Mouse (Mus musculus): ENCODE measurements around the gene Hoxb8.

The Hoxb8 gene

GRCm38 (mm10) chr11:96301837-96302236, 20.1 kb downstream of the Hoxb8 start:
- no peak for DNase-seq

GRCm38 (mm10) chr11:96302381-96303150, 20.9 kb downstream of the Hoxb8 start:
- DNase-seq: no peak

- peak; percentile 59 to 64 for DNase-seq
Observed at GRCm38 (mm10) chr11:96303151-96304099, 21.7 kb downstream of the Hoxb8 start, which contains the start of gene Hoxb5. Gene Hoxb5 (plus strand): TSS chr11:96303336.

- no peak for DNase-seq
Observed at GRCm38 (mm10) chr11:96304381-96305195, 22.9 kb downstream of the Hoxb8 start.

- DNase-seq: no peak
Observed at GRCm38 (mm10) chr11:96305505-96306182, 23.9 kb downstream of the Hoxb8 start.

- DNase-seq: no peak
Observed at GRCm38 (mm10) chr11:96306183-96306907, 24.6 kb downstream of the Hoxb8 start.

- no peak for DNase-seq
Observed at GRCm38 (mm10) chr11:96306908-96307269, 25.2 kb downstream of the Hoxb8 start.

- no peak for DNase-seq
Observed at GRCm38 (mm10) chr11:96308763-96309162, 27.1 kb downstream of the Hoxb8 start.

GRCm38 (mm10) chr11:96309288-96309687, 27.6 kb downstream of the Hoxb8 start:
- DNase-seq: no peak

- no peak for DNase-seq
Observed at GRCm38 (mm10) chr11:96310183-96310938, 28.7 kb downstream of the Hoxb8 start.

- no peak for DNase-seq
Observed at GRCm38 (mm10) chr11:96311097-96311496, 29.4 kb downstream of the Hoxb8 start.

GRCm38 (mm10) chr11:96311520-96312417, 30.1 kb downstream of the Hoxb8 start:
- DNase-seq: peak; percentile 49 to 58

GRCm38 (mm10) chr11:96313134-96313533, 31.4 kb downstream of the Hoxb8 start:
- no peak for DNase-seq

GRCm38 (mm10) chr11:96313806-96314428, 32.2 kb downstream of the Hoxb8 start:
- no peak for DNase-seq

GRCm38 (mm10) chr11:96314671-96315343, 33.1 kb downstream of the Hoxb8 start:
- no peak for DNase-seq

- DNase-seq: no peak
Observed at GRCm38 (mm10) chr11:96315344-96315681, 33.6 kb downstream of the Hoxb8 start.

- DNase-seq: no peak
Observed at GRCm38 (mm10) chr11:96316696-96317607, 35.2 kb downstream of the Hoxb8 start.
